In genomic region chr3:14862654-14863021, GRCm38 (mm10) we compare ENCODE assay signal across 8 mouse cellular contexts. TPM values are rescaled to one million over a fixed set of nuclear protein-coding genes. Genes with fewer than 3 reads are reported as not detected.
A peak's percentile ranks its signal among the peaks of the same experiment; 100 is the strongest.
DNase-seq lines count a peak whose midpoint lies in the region; ATAC-seq and TF ChIP-seq lines count a peak whose summit lies in the region.

No protein-coding gene starts in this region.

- 1% methylated on average over 9 of the region's 9 CpGs for WGBS in lung, postnatal 0 days
- 3% methylated on average over 9 of the region's 9 CpGs for WGBS in liver, embryonic 14.5 days (ENCODE audit: insufficient replicate concordance)

- ATAC-seq in cerebellum, adult (ENCODE audit: insufficient number of reproducible peaks, low FRiP score, low TSS enrichment): peak; percentile 60; the same call in 1 of the 2 replicates
- ATAC-seq in lung, postnatal 0 days: no peak
- no peak; the same call in 1 of the 2 replicates for ATAC-seq in liver, embryonic 14.5 days (ENCODE audit: insufficient read depth)

- TF ChIP-seq CTCF in lung, postnatal 0 days (IDR thresholded peaks at IDR 0.05): no peak
- no peak for TF ChIP-seq CTCF in liver, embryonic 14.5 days (IDR thresholded peaks at IDR 0.05; ENCODE audit: low read depth)

- no peak overlapping the region for H3K27ac ChIP-seq in lung, postnatal 0 days (ENCODE audit: low read length)
- no peak overlapping the region for H3K27ac ChIP-seq in liver, embryonic 14.5 days

- H3K4me3 ChIP-seq in lung, postnatal 0 days (ENCODE audit: low read depth, low read length): peak overlapping the region; percentile 28
- H3K4me3 ChIP-seq in liver, embryonic 14.5 days (ENCODE audit: insufficient read depth in 1 of 2, low read depth in 2 of 2, low read length in 2 of 2): peak overlapping the region; percentile 31 to 44

- H3K9ac ChIP-seq in lung, postnatal 0 days (replicated peaks; ENCODE audit: low read depth): no peak overlapping the region
- no peak overlapping the region for H3K9ac ChIP-seq in liver, embryonic 14.5 days (replicated peaks)

- H3K27me3 ChIP-seq in lung, postnatal 0 days (replicated peaks; ENCODE audit: insufficient read depth, low read length): no peaks in the 10 kb centered on the region
- peaks cover 9% of the 10 kb centered on the region for H3K27me3 ChIP-seq in liver, embryonic 14.5 days (ENCODE audit: control insufficient read depth, insufficient read depth, low read length)

- H3K9me3 ChIP-seq in lung, postnatal 0 days (ENCODE audit: low read length): no peaks in the 10 kb centered on the region
- H3K9me3 ChIP-seq in liver, embryonic 14.5 days (ENCODE audit: control insufficient read depth, low read length): no peaks in the 10 kb centered on the region

- no peaks in the 10 kb centered on the region; the same call in 1 of the 2 replicates for H3K4me1 ChIP-seq in lung, postnatal 0 days (ENCODE audit: insufficient read depth, low read depth, low read length)
- H3K4me1 ChIP-seq in liver, embryonic 14.5 days (replicated peaks; ENCODE audit: control insufficient read depth in 2 of 2, insufficient read depth in 2 of 2, low read length in 1 of 2): no peaks in the 10 kb centered on the region

- no peak for DNase-seq in cerebellum, adult 11 months
- no peak for DNase-seq in lung, postnatal 0 days (ENCODE audit: low spot score)
- DNase-seq in lung, adult 18-20 months: no peak
- DNase-seq in liver, embryonic 14.5 days (ENCODE audit: low read depth in 3 of 3, low spot score in 3 of 3): no peak
- no peak for DNase-seq in spleen, adult 18-20 months
- no peak for DNase-seq in ovary, postnatal 36 days (ENCODE audit: low spot score)
- DNase-seq in right cerebral cortex, postnatal 36 days (ENCODE audit: low spot score in 2 of 2): no peak

- TF ChIP-seq EP300 in lung, postnatal 0 days (IDR thresholded peaks at IDR 0.05): no peak
- TF ChIP-seq EP300 in liver, embryonic 14.5 days (IDR thresholded peaks at IDR 0.05; ENCODE audit: low read depth): no peak

- no peaks in the 10 kb centered on the region for H3K36me3 ChIP-seq in lung, postnatal 0 days (ENCODE audit: insufficient read depth, low read length)
- H3K36me3 ChIP-seq in liver, embryonic 14.5 days (replicated peaks; ENCODE audit: control insufficient read depth, insufficient read depth, low read depth): no peaks in the 10 kb centered on the region

- H3K4me2 ChIP-seq in lung, postnatal 0 days (replicated peaks; ENCODE audit: low read depth, low read length): peak overlapping the region; percentile 48
- H3K4me2 ChIP-seq in liver, embryonic 14.5 days (ENCODE audit: low read depth): peak overlapping the region; percentile 51

RNA-seq across cellular contexts. Expression of gene Car3, which starts 0.7 kb away (rescaled TPM):
- 0.13 and 0.14 TPM in 2 replicates for polyA plus RNA-seq in lung, postnatal 0 days (2015; fragmentation: Nextera tagmentation; extraction: Ambion mirVana)
- polyA plus RNA-seq in liver, embryonic 14.5 days (2012; rRNA removed): 30.6 and 33.2 TPM in 2 replicates
- polyA plus RNA-seq in liver, embryonic 14.5 days (2014; fragmentation: Nextera tagmentation; extraction: Ambion mirVana): 80.3 and 134 TPM in 2 replicates

RNA-seq across cellular contexts. Expression of gene Car2, which starts 23.4 kb away (rescaled TPM):
- 358 and 359 TPM in 2 replicates for polyA plus RNA-seq in lung, postnatal 0 days (2015; fragmentation: Nextera tagmentation; extraction: Ambion mirVana)
- polyA plus RNA-seq in liver, embryonic 14.5 days (2012; rRNA removed): 960 and 1,504 TPM in 2 replicates
- 2,373 and 2,511 TPM in 2 replicates for polyA plus RNA-seq in liver, embryonic 14.5 days (2014; fragmentation: Nextera tagmentation; extraction: Ambion mirVana)

RNA-seq across cellular contexts. Expression of gene Car1, which starts 54.5 kb away (rescaled TPM):
- 0.64 and 0.84 TPM in 2 replicates for polyA plus RNA-seq in lung, postnatal 0 days (2015; fragmentation: Nextera tagmentation; extraction: Ambion mirVana)
- 14.9 and 16.1 TPM in 2 replicates for polyA plus RNA-seq in liver, embryonic 14.5 days (2012; rRNA removed)
- polyA plus RNA-seq in liver, embryonic 14.5 days (2014; fragmentation: Nextera tagmentation; extraction: Ambion mirVana): 30.5 and 32.7 TPM in 2 replicates

Comparison
In these comparisons a context has a peak if more than half of its experiments do, and no peak if none do; other contexts are left out.
1. RNA of gene Car3, which starts 0.7 kb away (polyA plus RNA-seq): 30.6 to 134 TPM in liver, embryonic 14.5 days; 0.13 to 0.14 TPM in lung, postnatal 0 days; every median in the first group is over 10 times any median in the second.